Comparison of ENCODE assay signal across 8 mouse cellular contexts in the genomic region with DNA sequence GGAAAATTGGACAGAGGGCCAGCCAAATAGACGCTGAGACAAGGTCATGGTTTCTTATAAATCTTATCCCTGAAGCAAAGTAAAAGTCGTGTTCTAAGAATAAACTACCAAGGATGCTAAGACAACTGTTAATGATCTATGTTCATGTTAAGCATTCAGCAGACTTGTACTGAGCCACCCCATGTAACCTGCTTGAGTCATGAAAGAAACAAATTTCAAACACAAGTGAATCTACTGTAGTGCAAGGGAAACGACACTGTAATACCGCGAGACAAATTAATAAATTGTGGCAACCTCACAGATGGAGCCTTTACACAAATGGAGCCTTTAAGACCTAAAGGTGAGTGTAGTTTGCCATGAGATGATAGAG. TPM values are rescaled to one million over a fixed set of nuclear protein-coding genes. Genes with fewer than 3 reads are reported as not detected.
DNase-seq lines count a peak whose midpoint lies in the region; ATAC-seq lines count a peak whose summit lies in the region.

No protein-coding gene starts in this region.

- H3K4me3 ChIP-seq in heart, embryonic 16.5 days (ENCODE audit: low read length) = peak overlapping the region; percentile 90
- peak overlapping the region; percentile 81 for H3K4me3 ChIP-seq in embryonic facial prominence, embryonic 14.5 days (ENCODE audit: low read depth, low read length)
- H3K4me3 ChIP-seq in hindbrain, embryonic 16.5 days (ENCODE audit: low read length) = peak overlapping the region; percentile 79
- H3K4me3 ChIP-seq in midbrain, embryonic 13.5 days (replicated peaks) = peak overlapping the region; percentile 76

- H3K36me3 ChIP-seq in heart, embryonic 16.5 days (ENCODE audit: control insufficient read depth, insufficient read depth) = no peaks in the 10 kb centered on the region
- no peaks in the 10 kb centered on the region for H3K36me3 ChIP-seq in embryonic facial prominence, embryonic 14.5 days (ENCODE audit: control insufficient read depth, insufficient read depth, low read length)
- no peaks in the 10 kb centered on the region for H3K36me3 ChIP-seq in hindbrain, embryonic 16.5 days (ENCODE audit: control insufficient read depth, insufficient read depth, low read length)
- H3K36me3 ChIP-seq in midbrain, embryonic 13.5 days = no peaks in the 10 kb centered on the region

- H3K4me1 ChIP-seq in heart, embryonic 16.5 days (ENCODE audit: control insufficient read depth, insufficient read depth, low read length) = peaks cover 4% of the 10 kb centered on the region; the same call in 1 of the 2 replicates
- peaks cover 6% of the 10 kb centered on the region for H3K4me1 ChIP-seq in embryonic facial prominence, embryonic 14.5 days (ENCODE audit: control insufficient read depth, insufficient read depth, low read length)
- H3K4me1 ChIP-seq in hindbrain, embryonic 16.5 days (ENCODE audit: control insufficient read depth, insufficient read depth, low read depth, low read length) = peaks cover 8% of the 10 kb centered on the region
- peaks cover 7% of the 10 kb centered on the region for H3K4me1 ChIP-seq in midbrain, embryonic 13.5 days (replicated peaks)

- DNase-seq in heart, adult 8-10 months (ENCODE audit: low spot score) = no peak
- DNase-seq in embryonic facial prominence, embryonic 14.5 days (ENCODE audit: low spot score) = no peak
- no peak for DNase-seq in cerebellum, adult 8-10 months
- DNase-seq in retina, embryonic 14.5 days (ENCODE audit: low spot score) = no peak
- no peak for DNase-seq in thymus, postnatal 36 days

- WGBS in heart, embryonic 16.5 days = 28% methylated on average over 5 of the region's 5 CpGs
- WGBS in embryonic facial prominence, embryonic 14.5 days = 27% methylated on average over 5 of the region's 5 CpGs
- 27% methylated on average over 5 of the region's 5 CpGs for WGBS in hindbrain, embryonic 16.5 days
- 23% methylated on average over 5 of the region's 5 CpGs for whole genome bisulfite sequencing in midbrain, embryonic 13.5 days

- no peak overlapping the region for H3K27ac ChIP-seq in heart, embryonic 16.5 days (ENCODE audit: low read length)
- H3K27ac ChIP-seq in embryonic facial prominence, embryonic 14.5 days (replicated peaks; ENCODE audit: low read depth, low read length) = no peak overlapping the region
- no peak overlapping the region for H3K27ac ChIP-seq in hindbrain, embryonic 16.5 days (ENCODE audit: low read depth, low read length)
- H3K27ac ChIP-seq in midbrain, embryonic 13.5 days = no peak overlapping the region

- H3K27me3 ChIP-seq in heart, embryonic 16.5 days (ENCODE audit: control insufficient read depth, insufficient read depth, low read length) = no peaks in the 10 kb centered on the region
- H3K27me3 ChIP-seq in embryonic facial prominence, embryonic 14.5 days (replicated peaks; ENCODE audit: control insufficient read depth, insufficient read depth, low read length) = no peaks in the 10 kb centered on the region
- H3K27me3 ChIP-seq in hindbrain, embryonic 16.5 days (replicated peaks; ENCODE audit: control insufficient read depth, insufficient read depth, low read length) = no peaks in the 10 kb centered on the region
- H3K27me3 ChIP-seq in midbrain, embryonic 13.5 days = no peaks in the 10 kb centered on the region

- ATAC-seq in heart, embryonic 16.5 days (replicated peaks; ENCODE audit: extremely low read depth, insufficient read depth, low FRiP score) = no peak
- ATAC-seq in embryonic facial prominence, embryonic 14.5 days (ENCODE audit: low read depth) = peak; percentile 24
- peak; percentile 59 for ATAC-seq in hindbrain, embryonic 16.5 days
- peak; percentile 67; the same call in 1 of the 2 replicates for ATAC-seq in midbrain, embryonic 13.5 days

- H3K4me2 ChIP-seq in heart, embryonic 16.5 days (ENCODE audit: low read depth, low read length) = peak overlapping the region; percentile 88
- peak overlapping the region; percentile 72 for H3K4me2 ChIP-seq in embryonic facial prominence, embryonic 14.5 days (ENCODE audit: low read depth, low read length)
- peak overlapping the region; percentile 64 for H3K4me2 ChIP-seq in hindbrain, embryonic 16.5 days (ENCODE audit: low read length)
- H3K4me2 ChIP-seq in midbrain, embryonic 13.5 days (replicated peaks) = peak overlapping the region; percentile 64

- peaks cover 4% of the 10 kb centered on the region; the same call in 1 of the 2 replicates for H3K9me3 ChIP-seq in heart, embryonic 16.5 days (replicated peaks; ENCODE audit: control insufficient read depth, low read length)
- H3K9me3 ChIP-seq in embryonic facial prominence, embryonic 14.5 days (ENCODE audit: control insufficient read depth, low read length) = peaks cover 11% of the 10 kb centered on the region
- H3K9me3 ChIP-seq in hindbrain, embryonic 16.5 days (ENCODE audit: control insufficient read depth, low read length) = no peaks in the 10 kb centered on the region
- 0 out of 2 replicates have a peak, but pooled peaks cover 4% of the 10 kb centered on the region for H3K9me3 ChIP-seq in midbrain, embryonic 13.5 days

- no peak overlapping the region for H3K9ac ChIP-seq in heart, embryonic 16.5 days (ENCODE audit: low read length)
- no peak overlapping the region for H3K9ac ChIP-seq in embryonic facial prominence, embryonic 14.5 days (ENCODE audit: low read depth, low read length)
- no peak overlapping the region for H3K9ac ChIP-seq in hindbrain, embryonic 16.5 days (ENCODE audit: low read depth, low read length)
- H3K9ac ChIP-seq in midbrain, embryonic 13.5 days (replicated peaks) = no peak overlapping the region

RNA-seq across cellular contexts. Expression of a gene that starts 0.3 kb away (rescaled TPM):
- 58.1 TPM in 2 replicates for polyA plus RNA-seq in heart, embryonic 16.5 days (2015; fragmentation: Nextera tagmentation; extraction: Ambion mirVana)
- total RNA-seq in heart, adult 8-10 months (2022) = 10 to 100 TPM; 10.1 to 12.9 (median 11.5) TPM
- polyA plus RNA-seq in embryonic facial prominence, embryonic 14.5 days (2014; fragmentation: Nextera tagmentation; extraction: Ambion mirVana) = 53.5 and 62.8 TPM in 2 replicates
- 185 and 201 TPM in 2 replicates for polyA plus RNA-seq in hindbrain, embryonic 16.5 days (2015; fragmentation: Nextera tagmentation; extraction: Ambion mirVana)
- 121 and 126 TPM in 2 replicates for polyA plus RNA-seq in midbrain, embryonic 13.5 days (2015; fragmentation: Nextera tagmentation; extraction: Ambion mirVana)

RNA-seq across cellular contexts. Expression of a gene that starts 48.0 kb away (rescaled TPM):
- 14.3 and 15.3 TPM in 2 replicates for polyA plus RNA-seq in heart, embryonic 16.5 days (2015; fragmentation: Nextera tagmentation; extraction: Ambion mirVana)
- 10 to 100 TPM; 14.6 to 17.0 (median 15.0) TPM for total RNA-seq in heart, adult 8-10 months (2022)
- polyA plus RNA-seq in embryonic facial prominence, embryonic 14.5 days (2014; fragmentation: Nextera tagmentation; extraction: Ambion mirVana) = 10.2 and 12.0 TPM in 2 replicates
- polyA plus RNA-seq in hindbrain, embryonic 16.5 days (2015; fragmentation: Nextera tagmentation; extraction: Ambion mirVana) = 12.9 and 15.0 TPM in 2 replicates
- 12.6 and 13.3 TPM in 2 replicates for polyA plus RNA-seq in midbrain, embryonic 13.5 days (2015; fragmentation: Nextera tagmentation; extraction: Ambion mirVana)
